Mouse (Mus musculus) CH12.LX (cell line): Measurements from ENCODE around the gene Tm9sf2. TPM values are rescaled to one million over a fixed set of nuclear protein-coding genes. Genes with fewer than 3 reads are reported as not detected.

Experiments
- DNase-seq: peaks from one replicate; pipeline ENCODE4 v3.0.0-alpha.2; 2013; ENCODE audit errors: extremely low read depth
- H3K27ac ChIP-seq: 2 replicates; pipeline ENCODE4 v1.5.1; 2012; ENCODE audit warnings: low read depth, mild to moderate bottlenecking, control low read depth, moderate library complexity; ENCODE audit not compliant: insufficient read depth
- H3K27me3 ChIP-seq: replicated peaks from 2 replicates; pipeline ENCODE3; 2012; ENCODE audit warnings: inconsistent platforms
- H3K36me3 ChIP-seq, 2 experiments: replicated peaks in 1 of 2; 2 replicates each; pipeline versions ENCODE3 to v1.6.1; 2012; ENCODE audit warnings: inconsistent platforms in 1 of 2, low read length in 1 of 2, mild to moderate bottlenecking in 1 of 2, mixed read lengths in 1 of 2, moderate library complexity in 1 of 2; ENCODE audit not compliant: control insufficient read depth in 1 of 2, insufficient read depth in 1 of 2
- H3K4me1 ChIP-seq, 2 experiments: 2 replicates each; pipeline ENCODE4 v1.6.1; 2012; ENCODE audit warnings: inconsistent platforms in 1 of 2, moderate library complexity in 1 of 2; ENCODE audit not compliant: insufficient read depth in 2 of 2, control insufficient read depth in 1 of 2
- H3K4me2 ChIP-seq: 2 replicates; pipeline ENCODE4 v1.6.1; 2012; ENCODE audit warnings: low read depth, mild to moderate bottlenecking, control low read depth; ENCODE audit not compliant: poor library complexity, insufficient read depth, severe bottlenecking
- H3K4me3 ChIP-seq, 3 experiments: fragments of 150-350 bp in 1 of 3; sonication (generic) in 1 of 3; replicated peaks in 1 of 3; 2 replicates each; pipeline versions ENCODE3 to v1.5.1; 2011 to 2012; ENCODE audit warnings: low read depth in 2 of 3, low read length in 2 of 3, mild to moderate bottlenecking in 2 of 3, moderate library complexity in 2 of 3, control low read depth in 1 of 3, improper control_type of control experiment in 1 of 3, inconsistent platforms in 1 of 3, mixed read lengths in 1 of 3; ENCODE audit not compliant: poor library complexity in 1 of 3
- H3K79me2 ChIP-seq: replicated peaks from 2 replicates; pipeline ENCODE4 v1.6.1; 2012; ENCODE audit warnings: mild to moderate bottlenecking, moderate library complexity; ENCODE audit not compliant: control insufficient read depth, poor library complexity, insufficient read depth, severe bottlenecking; ENCODE audit errors: extremely low read depth
- H3K9ac ChIP-seq: 2 replicates; pipeline ENCODE4 v1.6.1; 2012; ENCODE audit warnings: low read depth, mild to moderate bottlenecking, control low read depth, moderate library complexity; ENCODE audit not compliant: insufficient read depth
- H3K9me3 ChIP-seq: replicated peaks from 2 replicates; pipeline ENCODE3; 2012; ENCODE audit warnings: low read length, inconsistent platforms, mixed read lengths
- CHD1 ChIP-seq: IDR thresholded peaks from 2 replicates; pipeline ENCODE4 v1.6.1; 2012; ENCODE audit warnings: low read depth, low read length, improper control_type of control experiment, inconsistent platforms
- CHD2 ChIP-seq: IDR thresholded peaks from 2 replicates; pipeline ENCODE4 v1.6.1; 2011; ENCODE audit warnings: low read length, improper control_type of control experiment
- CTCF ChIP-seq, 2 experiments: IDR thresholded peaks in 1 of 2; conservative IDR thresholded peaks in 1 of 2; 2 replicates each; pipeline ENCODE4 v1.5.1; 2011 to 2012; ENCODE audit warnings: low read depth in 2 of 2, low read length in 2 of 2, improper control_type of control experiment in 1 of 2, inconsistent platforms in 1 of 2, mild to moderate bottlenecking in 1 of 2, moderate library complexity in 1 of 2
- ELF1 ChIP-seq: IDR thresholded peaks from 2 replicates; pipeline ENCODE4 v1.6.1; 2014; ENCODE audit warnings: low read depth, mild to moderate bottlenecking, inconsistent platforms, low read length, improper control_type of control experiment
- IRF4 ChIP-seq: IDR thresholded peaks from 2 replicates; pipeline ENCODE4 v1.6.1; 2014; ENCODE audit warnings: low read depth, mild to moderate bottlenecking, inconsistent platforms, low read length, improper control_type of control experiment
- JUND ChIP-seq: conservative IDR thresholded peaks from 2 replicates; pipeline ENCODE4 v1.6.1; 2011; ENCODE audit warnings: low read depth, low read length, improper control_type of control experiment
- KAT2A ChIP-seq: IDR thresholded peaks from 2 replicates; pipeline ENCODE4 v1.6.1; 2012; ENCODE audit warnings: low read length, improper control_type of control experiment, inconsistent platforms; ENCODE audit not compliant: insufficient replicate concordance
- MEF2A ChIP-seq: IDR thresholded peaks from 2 replicates; pipeline ENCODE4 v1.6.1; 2014; ENCODE audit warnings: low read depth, mild to moderate bottlenecking, inconsistent platforms, low read length, improper control_type of control experiment, borderline replicate concordance
- MYC ChIP-seq: IDR thresholded peaks from 2 replicates; pipeline ENCODE4 v1.6.1; 2011; ENCODE audit warnings: low read depth, mild to moderate bottlenecking, improper control_type of control experiment, low read length
- NELFE ChIP-seq: IDR thresholded peaks from 2 replicates; pipeline ENCODE4 v1.6.1; 2011; ENCODE audit warnings: low read depth, low read length, improper control_type of control experiment
- POLR2A ChIP-seq: IDR thresholded peaks from 2 replicates; pipeline ENCODE4 v1.6.1; 2011; ENCODE audit warnings: low read depth, mild to moderate bottlenecking, improper control_type of control experiment, low read length
- RAD21 ChIP-seq: IDR thresholded peaks from 2 replicates; pipeline ENCODE4 v1.6.1; 2011; ENCODE audit warnings: low read depth, mild to moderate bottlenecking, low read length, improper control_type of control experiment, moderate library complexity
- RCOR1 ChIP-seq: conservative IDR thresholded peaks from 2 replicates; pipeline ENCODE4 v1.6.1; 2012; ENCODE audit warnings: low read depth, mild to moderate bottlenecking, inconsistent platforms, low read length, improper control_type of control experiment
- SIN3A ChIP-seq: IDR thresholded peaks from 2 replicates; pipeline ENCODE4 v1.6.1; 2012; ENCODE audit warnings: low read length, improper control_type of control experiment, inconsistent platforms
- TBP ChIP-seq: conservative IDR thresholded peaks from 2 replicates; pipeline ENCODE4 v1.6.1; 2011; ENCODE audit warnings: low read depth, low read length, improper control_type of control experiment
- USF1 ChIP-seq: IDR thresholded peaks from 2 replicates; pipeline ENCODE4 v1.6.1; 2014; ENCODE audit warnings: low read depth, mild to moderate bottlenecking, inconsistent platforms, low read length, improper control_type of control experiment
- USF2 ChIP-seq: conservative IDR thresholded peaks from 2 replicates; pipeline ENCODE4 v1.6.1; 2011; ENCODE audit warnings: low read depth, low read length, improper control_type of control experiment
- ZNF384 ChIP-seq: IDR thresholded peaks from 2 replicates; pipeline ENCODE4 v1.6.1; 2012; ENCODE audit warnings: low read depth, low read length, improper control_type of control experiment, inconsistent platforms
- dilution Hi-C: fragments of 300-500 bp; cut with MboI; formaldehyde crosslinking; loops from 2 replicates; pipeline ENCODE4 v1.14.3; 2020; ENCODE audit warnings: low sequenced_read_pairs; ENCODE audit not compliant: extremely low pct_unique_long_range_greater_than_20kb, extremely low pct_ligation_motif_present
- in situ Hi-C: fragments of 300-500 bp; cut with MboI; formaldehyde crosslinking; loops from 3 replicates; pipeline ENCODE4 v1.14.3; 2019; ENCODE audit warnings: low sequenced_read_pairs, low pct_ligation_motif_present, low pct_unique_long_range_greater_than_20kb, mixed read lengths
- polyA plus RNA-seq: library from polyadenylated mRNA; unstranded; fragments of >175 nt; gene quantifications from 2 replicates; pipeline ENCODE4 v1.2.1, GENCODE M21; 2012; ENCODE audit warnings: low read depth; ENCODE audit not compliant: insufficient read length
- total RNA-seq, 2 experiments: library from RNA; depleted of rRNA; stranded (reverse); fragments of 300-350 nt in 1 of 2; fragments of >200 nt in 1 of 2; gene quantifications; 2 replicates each; pipeline ENCODE4 v1.2.3; 2012 to 2014

The Tm9sf2 gene
- total and polyA plus RNA-seq, 3 experiments: 49.2 to 108 (median 85.5) TPM

DNA sequence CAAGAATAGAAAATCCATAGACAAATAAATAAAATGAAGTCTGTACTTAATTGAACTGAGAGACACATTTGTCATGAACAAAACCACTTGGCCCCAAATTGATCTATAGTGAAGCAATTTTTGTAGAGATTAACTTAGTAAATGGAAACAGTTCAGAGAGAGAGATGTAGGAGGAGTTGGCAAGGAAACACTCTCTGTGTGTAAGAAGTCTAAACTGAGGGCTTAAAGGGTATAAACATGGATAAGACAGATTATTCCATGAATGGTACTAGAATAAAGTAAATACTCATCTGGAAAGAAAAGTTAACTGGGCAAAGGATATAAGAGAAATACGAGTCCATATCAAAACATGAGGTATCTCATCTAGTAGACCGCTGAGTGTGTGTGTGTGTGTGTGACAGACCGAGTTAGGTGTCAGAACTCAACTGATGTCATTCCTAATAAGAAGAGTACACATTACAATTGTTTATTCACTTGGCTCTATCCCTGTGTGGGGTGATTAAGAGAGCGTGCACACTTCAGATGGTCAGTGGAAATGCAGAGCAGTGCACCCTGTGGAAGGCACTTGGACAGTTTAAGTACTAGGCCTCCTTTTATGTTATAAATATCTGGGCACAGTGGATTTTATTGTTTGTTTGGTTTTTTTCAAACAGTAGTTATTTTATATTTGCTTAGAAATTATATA, 36.9 kb downstream of the Tm9sf2 start:
- Histone ChIP-seq H3K4me3 (no peak overlapping the region), H3K4me1 (peaks cover 0 to 9% of the 10 kb centered on the region in 2 experiments; a peak in 2 of 4 replicates), H3K36me3 (peaks cover 68 to 97% of the 10 kb centered on the region in 2 experiments), H3K27ac (no peak overlapping the region), H3K4me2 (no peak overlapping the region), H3K9ac (no peak overlapping the region), H3K79me2 (0 out of 2 replicates have a peak, but pooled peaks cover 6% of the 10 kb centered on the region), H3K27me3 (no peaks in the 10 kb centered on the region), H3K9me3 (no peaks in the 10 kb centered on the region)
- no peak for DNase-seq
- in situ Hi-C loops: no loop called here
- TF ChIP-seq JUND: no peak
- TF ChIP-seq TBP: no peak
- no peak for TF ChIP-seq ZNF384
- TF ChIP-seq CHD1: no peak
- no peak for TF ChIP-seq CTCF (conservative IDR thresholded peaks at IDR 0.05 in 1 of 2, IDR thresholded peaks at IDR 0.05 in 1 of 2; ENCODE audit: low read depth in 2 of 2, low read length in 2 of 2)
- TF ChIP-seq KAT2A: no peak
- TF ChIP-seq SIN3A: no peak
- TF ChIP-seq POLR2A: no peak
- TF ChIP-seq ELF1: no peak
- TF ChIP-seq RAD21: no peak
- no peak for TF ChIP-seq USF2
- no peak for TF ChIP-seq USF1
- TF ChIP-seq MYC: no peak
- dilution Hi-C loops: no loop called here

DNA sequence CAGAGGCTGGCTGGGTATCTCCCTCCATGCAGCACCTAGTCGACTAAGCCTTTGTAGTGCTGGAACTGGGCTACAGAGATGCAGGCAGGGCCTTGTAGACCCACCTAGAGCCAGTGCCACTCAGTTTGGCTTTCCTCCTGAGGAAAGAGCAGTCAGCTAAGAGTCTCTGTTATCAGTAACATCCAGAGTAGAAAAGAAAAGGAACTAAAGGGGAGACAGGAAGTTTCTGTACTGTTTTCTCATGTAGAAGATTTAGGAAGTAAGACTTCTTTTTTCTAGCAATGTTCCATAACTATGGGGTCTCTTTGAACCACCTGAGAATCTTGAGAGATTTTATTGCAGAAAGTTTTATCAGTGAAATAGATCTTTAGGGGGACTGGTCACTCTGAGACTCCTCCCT, 38.5 kb downstream of the Tm9sf2 start:
- no peaks in the 10 kb centered on the region for H3K27me3 ChIP-seq
- dilution Hi-C loops: no loop called here
- H3K4me3 ChIP-seq: no peak overlapping the region
- H3K79me2 ChIP-seq: 0 out of 2 replicates have a peak, but pooled peaks cover 6% of the 10 kb centered on the region
- TF ChIP-seq KAT2A: no peak
- TF ChIP-seq MEF2A: no peak
- DNase-seq: no peak
- no peak overlapping the region for H3K4me2 ChIP-seq
- no peak overlapping the region for H3K27ac ChIP-seq
- H3K9me3 ChIP-seq: no peaks in the 10 kb centered on the region
- peaks cover 0 to 9% of the 10 kb centered on the region in 2 experiments; a peak in 2 of 4 replicates for H3K4me1 ChIP-seq
- peaks cover 67 to 98% of the 10 kb centered on the region in 2 experiments for H3K36me3 ChIP-seq
- no peak overlapping the region for H3K9ac ChIP-seq
- in situ Hi-C loops: no loop called here

DNA sequence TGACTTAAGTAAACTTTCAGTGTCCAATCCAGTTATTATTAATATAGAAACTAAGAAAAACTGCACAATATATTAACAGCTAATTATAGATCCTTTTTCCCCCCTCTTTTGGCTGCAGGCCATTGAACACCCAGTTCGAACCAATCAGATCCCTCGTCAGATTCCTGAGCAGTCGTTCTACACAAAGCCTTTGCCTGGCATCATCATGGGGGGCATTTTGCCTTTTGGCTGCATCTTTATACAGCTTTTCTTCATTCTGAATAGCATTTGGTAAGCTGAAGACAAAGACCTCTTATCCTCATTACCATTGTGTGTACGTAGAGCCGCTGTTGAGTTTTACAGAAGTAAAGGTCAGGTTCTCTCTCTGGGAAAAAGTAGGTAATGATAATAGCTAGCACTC, 43.8 kb downstream of the Tm9sf2 start:
- Histone ChIP-seq H3K4me1 (no peaks in the 10 kb centered on the region), H3K4me2 (no peak overlapping the region), H3K9ac (no peak overlapping the region), H3K4me3 (no peak overlapping the region), H3K36me3 (peaks cover 68 to 95% of the 10 kb centered on the region in 2 experiments), H3K9me3 (no peaks in the 10 kb centered on the region), H3K27me3 (no peaks in the 10 kb centered on the region), H3K27ac (no peak overlapping the region), H3K79me2 (no peaks in the 10 kb centered on the region)
- in situ Hi-C loops (no loop called here), dilution Hi-C loops (no loop called here)
- DNase-seq: no peak
- TF ChIP-seq IRF4 (no peak), NELFE (no peak), CTCF (conservative IDR thresholded peaks at IDR 0.05 in 1 of 2, IDR thresholded peaks at IDR 0.05 in 1 of 2; ENCODE audit: low read depth in 2 of 2, low read length in 2 of 2) (no peak), CHD2 (no peak), RCOR1 (no peak)
